Mouse (Mus musculus) neural tube, embryonic 13.5 days (tissue): ENCODE measurements around the gene Crybb3. TPM values are rescaled to one million over a fixed set of nuclear protein-coding genes. Genes with fewer than 3 reads are reported as not detected.
A peak's percentile ranks its signal among the peaks of the same experiment; 100 is the strongest.

Experiments
- ATAC-seq: fragments of 200-750 bp; cut with Nextera tagmentation; 2 replicates; pipeline ENCODE4 v1.8.0; 2017; ENCODE audit warnings: low read depth, mild to moderate bottlenecking, moderate TSS enrichment, moderate library complexity
- H3K27ac ChIP-seq: fragments of 300-500 bp; sonication (generic); replicated peaks from 2 replicates; pipeline ENCODE4 v1.5.1; 2015; ENCODE audit warnings: moderate library complexity, mild to moderate bottlenecking, inconsistent platforms
- H3K27me3 ChIP-seq: fragments of 300-500 bp; sonication (generic); 2 replicates; pipeline ENCODE4 v1.6.1; 2015; ENCODE audit warnings: mild to moderate bottlenecking, inconsistent platforms
- H3K36me3 ChIP-seq: fragments of 300-500 bp; sonication (generic); 2 replicates; pipeline ENCODE4 v1.6.1; 2015; ENCODE audit warnings: mild to moderate bottlenecking, inconsistent platforms
- H3K4me1 ChIP-seq: fragments of 300-500 bp; sonication (generic); replicated peaks from 2 replicates; pipeline ENCODE4 v1.6.1; 2015; ENCODE audit warnings: inconsistent platforms
- H3K4me2 ChIP-seq: fragments of 300-500 bp; sonication (generic); 2 replicates; pipeline ENCODE4 v1.6.1; 2015; ENCODE audit warnings: inconsistent platforms, mild to moderate bottlenecking, moderate library complexity
- H3K4me3 ChIP-seq: fragments of 300-500 bp; sonication (generic); 2 replicates; pipeline ENCODE4 v1.5.1; 2015; ENCODE audit warnings: mild to moderate bottlenecking, inconsistent platforms
- H3K9ac ChIP-seq: fragments of 300-500 bp; sonication (generic); 2 replicates; pipeline ENCODE4 v1.6.1; 2015; ENCODE audit warnings: moderate library complexity, mild to moderate bottlenecking, inconsistent platforms
- H3K9me3 ChIP-seq: fragments of 300-500 bp; sonication (generic); 2 replicates; pipeline ENCODE4 v1.6.1; 2016; ENCODE audit warnings: inconsistent platforms
- WGBS: fragments of 180-500 bp; shearing (Covaris S2); methylation state at CpG from one replicate; pipeline ENCODE4 v1.1.7; 2015; 5-methylcytosine and 5-hydroxymethylcytosine counted together
- polyA plus RNA-seq: library from polyadenylated mRNA; unstranded; fragments of >200 nt; fragmentation: Nextera tagmentation; extraction: Ambion mirVana; gene quantifications from 2 replicates; pipeline ENCODE4 v1.2.1, GENCODE M21; 2015

Crybb3 gene
- polyA plus RNA-seq = 0.96 and 1.1 TPM in 2 replicates

- Histone ChIP-seq H3K36me3 (no peaks in the 10 kb centered on the region), H3K4me3 (no peak within 1 kb of the TSS), H3K9me3 (no peaks in the 10 kb centered on the region), H3K4me2 (no peak within 1 kb of the TSS), H3K27me3 (0 out of 2 replicates have a peak, but pooled peaks cover 4% of the 10 kb centered on the region), H3K4me1 (peaks cover 10% of the 10 kb centered on the region), H3K27ac (no peak within 1 kb of the TSS), H3K9ac (no peak within 1 kb of the TSS)
- 78% methylated on average over 8 of the region's 8 CpGs for WGBS
- ATAC-seq = no peak
Observed at GRCm38 (mm10) chr5:113081439-113081838, at the start of gene Crybb3. Crybb3 (minus strand) TSS chr5:113081584.

- H3K36me3 ChIP-seq = no peaks in the 10 kb centered on the region
- H3K27ac ChIP-seq = no peak overlapping the region
- no peak overlapping the region for H3K4me3 ChIP-seq
- H3K9ac ChIP-seq = no peak overlapping the region
- no peak overlapping the region for H3K4me2 ChIP-seq
- no peak for ATAC-seq
- no peaks in the 10 kb centered on the region for H3K9me3 ChIP-seq
- 63% methylated on average over 4 of the region's 4 CpGs for WGBS
- peaks cover 11% of the 10 kb centered on the region for H3K4me1 ChIP-seq
- no peaks in the 10 kb centered on the region for H3K27me3 ChIP-seq
Observed at GRCm38 (mm10) chr5:113128426-113128825, 47.0 kb upstream of the Crybb3 start.

DNA sequence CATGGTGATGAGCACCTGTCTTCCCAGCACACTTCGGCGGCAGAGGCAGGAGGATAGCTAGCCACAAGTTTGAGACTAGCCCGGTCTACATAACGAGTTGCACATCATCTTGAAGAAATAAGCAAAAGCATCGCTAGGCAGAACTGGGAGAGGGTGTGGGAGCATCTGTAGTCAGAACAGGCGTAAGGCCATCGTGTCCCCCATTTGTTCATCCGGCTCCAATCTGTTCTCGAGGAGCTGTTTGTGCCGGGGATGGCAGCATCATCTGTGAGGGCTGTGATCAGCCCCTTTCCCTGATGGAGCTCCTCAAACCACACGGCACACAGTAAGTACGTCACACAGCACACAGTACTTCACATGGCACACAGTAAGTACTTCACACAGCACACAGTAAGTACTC, 45.1 kb upstream of the Crybb3 start:
- H3K4me2 ChIP-seq = no peak overlapping the region
- H3K4me3 ChIP-seq = no peak overlapping the region
- H3K27me3 ChIP-seq = no peaks in the 10 kb centered on the region
- WGBS = 93% methylated on average over 12 of the region's 12 CpGs
- H3K4me1 ChIP-seq = peaks cover 12% of the 10 kb centered on the region
- no peaks in the 10 kb centered on the region for H3K9me3 ChIP-seq
- H3K9ac ChIP-seq = no peak overlapping the region
- H3K36me3 ChIP-seq = no peaks in the 10 kb centered on the region
- ATAC-seq = no peak
- no peak overlapping the region for H3K27ac ChIP-seq

DNA sequence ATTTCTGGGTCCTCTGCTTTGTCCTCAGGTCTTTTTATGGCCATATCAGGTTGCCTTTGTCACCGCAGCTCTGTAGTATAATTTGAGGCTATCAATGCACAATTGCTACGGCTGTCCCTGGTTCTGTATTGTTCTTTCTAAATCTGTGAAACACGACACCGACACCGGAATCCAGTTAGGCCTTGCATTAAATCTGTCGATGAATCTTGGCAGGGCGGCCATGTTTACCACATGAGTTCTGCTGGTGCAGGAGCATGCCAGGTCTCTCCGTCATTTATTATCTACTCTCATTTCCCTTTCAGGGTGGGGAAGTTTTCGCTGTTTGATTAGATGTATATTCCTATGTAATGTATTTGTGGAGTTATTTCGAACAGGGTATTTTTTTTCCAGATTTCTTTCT, 42.3 kb upstream of the Crybb3 start:
- no peaks in the 10 kb centered on the region for H3K27me3 ChIP-seq
- H3K4me1 ChIP-seq = peaks cover 30% of the 10 kb centered on the region
- 50% methylated on average over 10 of the region's 10 CpGs for WGBS
- no peaks in the 10 kb centered on the region for H3K36me3 ChIP-seq
- no peak overlapping the region for H3K4me3 ChIP-seq
- no peaks in the 10 kb centered on the region for H3K9me3 ChIP-seq
- no peak overlapping the region for H3K9ac ChIP-seq
- H3K27ac ChIP-seq = no peak overlapping the region
- no peak overlapping the region for H3K4me2 ChIP-seq
- no peak for ATAC-seq

DNA sequence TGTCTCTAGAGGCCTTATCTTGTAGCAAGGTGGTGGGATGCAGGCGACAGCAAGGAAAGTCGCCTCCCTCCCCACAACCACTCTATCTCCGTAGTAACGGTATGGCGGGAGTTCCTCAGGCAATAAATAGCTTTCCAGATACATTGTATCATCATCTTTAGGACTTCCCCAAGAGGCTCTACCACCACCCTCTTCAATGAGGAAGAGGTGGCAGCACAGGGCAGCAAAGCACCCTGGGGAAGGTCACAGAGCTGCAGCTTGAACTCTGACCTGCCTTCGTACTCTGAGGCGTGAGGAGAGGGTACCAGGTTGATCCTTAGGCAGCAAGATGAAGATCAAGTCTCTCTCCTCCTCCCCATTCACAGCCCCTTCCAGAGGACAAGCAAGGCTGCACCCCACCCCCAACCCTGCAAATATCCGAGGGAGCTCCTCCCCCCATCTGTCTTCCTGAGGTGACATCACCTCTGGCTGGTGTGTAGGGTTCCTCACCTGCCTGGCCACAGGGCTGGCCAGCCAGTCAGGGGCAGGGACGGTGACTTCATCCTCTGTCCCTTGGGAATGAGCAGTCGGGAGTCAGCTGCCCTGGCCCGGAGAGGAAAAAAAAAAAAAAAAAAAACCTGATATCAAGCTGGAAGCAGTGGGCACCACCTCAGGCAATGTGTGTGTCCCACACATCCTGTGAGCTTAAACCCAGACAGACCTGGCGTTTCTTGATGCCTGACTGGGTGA, 41.1 kb upstream of the Crybb3 start:
- WGBS = 42% methylated on average over 12 of the region's 12 CpGs
- H3K4me3 ChIP-seq = no peak overlapping the region
- peaks cover 30% of the 10 kb centered on the region for H3K4me1 ChIP-seq
- no peak overlapping the region for H3K4me2 ChIP-seq
- no peak overlapping the region for H3K27ac ChIP-seq
- H3K9me3 ChIP-seq = no peaks in the 10 kb centered on the region
- H3K9ac ChIP-seq = no peak overlapping the region
- H3K36me3 ChIP-seq = no peaks in the 10 kb centered on the region
- ATAC-seq = no peak
- H3K27me3 ChIP-seq = no peaks in the 10 kb centered on the region

DNA sequence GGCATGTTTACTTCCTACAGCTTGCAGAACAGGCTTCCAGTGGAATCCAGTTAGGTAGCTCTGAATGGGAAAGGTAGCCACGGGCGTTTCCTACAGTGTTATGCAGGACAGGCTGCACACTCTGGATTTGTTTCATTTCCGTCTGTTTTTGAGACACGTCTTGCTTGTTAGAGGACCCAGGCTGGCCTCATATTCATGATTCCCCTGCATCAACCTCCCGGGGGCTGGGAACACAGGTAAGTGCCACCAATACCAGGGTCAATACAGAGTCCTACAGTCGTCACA, 40.1 kb upstream of the Crybb3 start:
- no peak for ATAC-seq
- no peaks in the 10 kb centered on the region for H3K9me3 ChIP-seq
- H3K4me2 ChIP-seq = no peak overlapping the region
- H3K9ac ChIP-seq = no peak overlapping the region
- H3K27ac ChIP-seq = no peak overlapping the region
- no peak overlapping the region for H3K4me3 ChIP-seq
- WGBS = 78% methylated on average over 6 of the region's 6 CpGs
- no peaks in the 10 kb centered on the region for H3K27me3 ChIP-seq
- H3K4me1 ChIP-seq = peaks cover 37% of the 10 kb centered on the region
- no peaks in the 10 kb centered on the region for H3K36me3 ChIP-seq

GRCm38 (mm10) chr5:113120741-113121590, 39.6 kb upstream of the Crybb3 start:
- ATAC-seq = no peak
- WGBS = 20% methylated on average over 15 of the region's 15 CpGs
- H3K27me3 ChIP-seq = no peaks in the 10 kb centered on the region
- no peak overlapping the region for H3K4me2 ChIP-seq
- no peaks in the 10 kb centered on the region for H3K9me3 ChIP-seq
- H3K9ac ChIP-seq = peak overlapping the region; percentile 47; the same call in 1 of the 2 replicates
- H3K27ac ChIP-seq = 0 out of 2 replicates have a peak overlapping the region, but pooled peaks have one; percentile 18
- H3K36me3 ChIP-seq = no peaks in the 10 kb centered on the region
- H3K4me3 ChIP-seq = no peak overlapping the region
- H3K4me1 ChIP-seq = peaks cover 37% of the 10 kb centered on the region

DNA sequence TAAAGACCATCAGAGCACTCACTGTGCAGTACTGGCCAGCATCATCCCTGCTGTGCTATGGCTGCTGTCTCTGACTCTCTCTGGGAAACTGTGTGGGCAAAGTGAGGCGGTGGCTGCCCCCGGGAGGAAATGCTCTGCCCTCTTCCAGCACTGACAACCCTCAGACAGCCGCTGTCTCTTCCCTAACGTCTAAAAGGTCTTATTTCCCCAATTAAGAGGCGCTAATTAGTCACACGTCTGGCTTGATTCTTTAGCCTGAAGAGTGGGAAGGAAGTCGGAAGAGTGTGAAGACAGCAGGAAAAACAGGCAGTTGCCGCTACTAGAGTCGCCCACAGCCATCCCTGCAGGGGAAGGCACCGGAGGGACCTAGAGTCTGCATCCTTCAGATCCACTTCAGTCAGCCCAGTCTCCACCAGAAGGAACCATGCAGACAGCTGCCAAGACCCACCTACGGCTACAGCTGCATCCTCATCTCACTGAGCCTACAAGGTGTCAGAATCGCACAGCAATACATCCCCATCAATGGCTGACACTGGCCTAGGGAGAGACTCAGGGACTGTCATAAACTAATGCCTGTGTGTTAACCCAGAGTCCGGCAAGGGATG, 38.6 kb upstream of the Crybb3 start:
- peaks cover 37% of the 10 kb centered on the region for H3K4me1 ChIP-seq
- no peaks in the 10 kb centered on the region for H3K9me3 ChIP-seq
- no peak overlapping the region for H3K9ac ChIP-seq
- WGBS = 31% methylated on average over 13 of the region's 13 CpGs
- H3K27ac ChIP-seq = no peak overlapping the region
- no peak overlapping the region for H3K4me2 ChIP-seq
- no peak for ATAC-seq
- H3K4me3 ChIP-seq = no peak overlapping the region
- no peaks in the 10 kb centered on the region for H3K36me3 ChIP-seq
- H3K27me3 ChIP-seq = no peaks in the 10 kb centered on the region

DNA sequence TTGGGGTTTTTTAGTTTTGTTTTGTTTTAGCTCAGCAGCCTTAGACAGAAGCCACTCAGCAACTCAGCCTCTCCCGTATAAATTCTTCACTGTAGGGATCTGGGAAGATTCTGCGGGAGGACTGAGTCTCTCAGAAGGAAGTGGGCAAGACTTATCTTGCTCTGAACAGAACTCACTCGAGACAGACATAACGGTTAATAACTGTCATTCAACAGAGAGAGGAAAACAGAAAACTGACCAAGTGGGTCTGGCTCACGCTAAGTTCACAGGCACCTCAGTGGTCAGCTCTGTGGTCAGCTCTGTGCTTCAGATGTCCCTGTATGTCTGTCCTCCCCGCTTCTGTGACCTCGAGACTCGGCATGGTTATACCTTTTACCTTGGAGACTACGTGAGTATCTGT, 37.9 kb upstream of the Crybb3 start:
- Histone ChIP-seq H3K27me3 (no peaks in the 10 kb centered on the region), H3K9ac (no peak overlapping the region), H3K36me3 (no peaks in the 10 kb centered on the region), H3K9me3 (no peaks in the 10 kb centered on the region), H3K4me1 (peaks cover 42% of the 10 kb centered on the region), H3K4me2 (no peak overlapping the region), H3K4me3 (no peak overlapping the region), H3K27ac (no peak overlapping the region)
- no peak for ATAC-seq
- WGBS = 80% methylated on average over 9 of the region's 9 CpGs

DNA sequence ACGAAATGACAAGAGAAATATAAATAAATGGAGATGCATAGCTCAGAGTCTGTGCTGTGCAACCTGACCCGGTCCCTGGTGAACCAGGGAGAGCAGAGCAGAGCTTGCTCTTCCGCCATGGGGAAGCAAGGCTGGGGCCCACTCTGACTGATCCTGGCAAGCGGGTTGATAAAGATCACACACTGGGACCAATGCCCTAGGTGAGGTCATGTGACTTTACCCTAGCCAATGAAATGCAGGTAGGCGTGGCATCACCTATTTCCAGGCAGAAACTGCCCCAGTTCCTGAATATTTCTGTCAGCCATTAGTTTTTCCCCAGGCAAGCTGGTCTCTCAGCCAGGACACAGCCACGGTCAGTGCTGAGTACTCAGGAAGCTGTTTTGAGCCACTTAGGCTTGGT, 37.3 kb upstream of the Crybb3 start:
- Histone ChIP-seq H3K4me3 (no peak overlapping the region), H3K36me3 (no peaks in the 10 kb centered on the region), H3K4me1 (peaks cover 48% of the 10 kb centered on the region), H3K9me3 (no peaks in the 10 kb centered on the region), H3K4me2 (no peak overlapping the region), H3K27me3 (no peaks in the 10 kb centered on the region), H3K27ac (no peak overlapping the region), H3K9ac (no peak overlapping the region)
- WGBS = 55% methylated on average over 6 of the region's 6 CpGs
- no peak for ATAC-seq

GRCm38 (mm10) chr5:113117361-113117760, 36.0 kb upstream of the Crybb3 start:
- WGBS = 68% methylated on average over 5 of the region's 5 CpGs
- H3K27ac ChIP-seq = no peak overlapping the region
- no peaks in the 10 kb centered on the region for H3K36me3 ChIP-seq
- no peak overlapping the region for H3K4me3 ChIP-seq
- H3K4me1 ChIP-seq = peaks cover 44% of the 10 kb centered on the region
- no peaks in the 10 kb centered on the region for H3K9me3 ChIP-seq
- 0 out of 2 replicates have a peak overlapping the region, but pooled peaks have one; percentile 5 for H3K9ac ChIP-seq
- ATAC-seq = no peak
- H3K4me2 ChIP-seq = no peak overlapping the region
- no peaks in the 10 kb centered on the region for H3K27me3 ChIP-seq

- H3K4me1 ChIP-seq = peaks cover 39% of the 10 kb centered on the region
- no peak overlapping the region for H3K4me2 ChIP-seq
- H3K27me3 ChIP-seq = no peaks in the 10 kb centered on the region
- no peak overlapping the region for H3K4me3 ChIP-seq
- no peak overlapping the region for H3K9ac ChIP-seq
- WGBS = 67% methylated on average over 10 of the region's 10 CpGs
- H3K36me3 ChIP-seq = no peaks in the 10 kb centered on the region
- H3K9me3 ChIP-seq = no peaks in the 10 kb centered on the region
- H3K27ac ChIP-seq = no peak overlapping the region
- ATAC-seq = no peak
Observed at GRCm38 (mm10) chr5:113115896-113116295, 34.5 kb upstream of the Crybb3 start.
